Mouse (Mus musculus): ENCODE results near the gene Adam23.

DNA sequence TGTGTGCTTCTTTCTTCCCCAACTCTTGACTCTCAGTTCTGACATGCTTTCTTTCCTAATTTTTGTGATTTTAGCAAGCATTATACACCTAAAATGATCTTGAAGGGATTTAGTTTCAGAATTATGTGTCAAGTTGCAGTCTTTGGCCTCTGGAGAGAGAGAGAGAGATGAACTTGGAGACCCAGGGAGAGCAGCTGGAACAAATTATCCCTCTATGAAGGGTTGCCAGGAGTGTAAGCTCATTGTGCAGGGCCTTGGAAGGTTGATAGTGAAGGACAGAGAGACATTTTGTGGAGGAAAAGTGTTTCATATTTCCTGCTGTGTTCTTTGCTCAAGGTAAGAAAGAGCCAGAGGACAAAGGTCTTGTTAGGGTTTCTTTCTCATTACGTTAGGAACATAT, 18.8 kb downstream of the Adam23 start:
- no peak for TF ChIP-seq CTCF (IDR thresholded peaks at IDR 0.05; ENCODE audit: low read depth, low read length)
- TF ChIP-seq POLR2A (IDR thresholded peaks at IDR 0.05; ENCODE audit: extremely low read depth, insufficient read depth, low read length): no peak

All from liver, adult 2 months (tissue).